Mouse (Mus musculus) MEL (cell line): ENCODE data around the gene Gimap9. TPM values are rescaled to one million over a fixed set of nuclear protein-coding genes. Genes with fewer than 3 reads are reported as not detected.

Experiments
- DNase-seq: peaks from one replicate; pipeline ENCODE4 v3.0.0; 2011; ENCODE audit warnings: low read depth, low spot score
- H3K27ac ChIP-seq: 2 replicates; pipeline ENCODE4 v1.5.1; 2012; ENCODE audit warnings: low read depth, mild to moderate bottlenecking, control low read depth, low read length, moderate library complexity; ENCODE audit not compliant: control insufficient read depth
- H3K27me3 ChIP-seq, 2 experiments: fragments of 150-350 bp in 1 of 2; sonication (generic) in 1 of 2; 2 replicates each; pipeline ENCODE4 v1.6.1; 2012; ENCODE audit warnings: low read length in 2 of 2, mild to moderate bottlenecking in 2 of 2, improper control_type of control experiment in 1 of 2, moderate library complexity in 1 of 2; ENCODE audit not compliant: insufficient read depth in 2 of 2, control insufficient read depth in 1 of 2
- H3K36me3 ChIP-seq, 2 experiments: 2 replicates each; pipeline ENCODE4 v1.6.1; 2012 to 2014; ENCODE audit warnings: low read length in 2 of 2, improper control_type of control experiment in 1 of 2, inconsistent platforms in 1 of 2, mild to moderate bottlenecking in 1 of 2; ENCODE audit not compliant: insufficient read depth in 2 of 2, control insufficient read depth in 1 of 2
- H3K4me1 ChIP-seq, 2 experiments: fragments of 150-350 bp in 1 of 2; sonication (generic) in 1 of 2; 2 replicates each; pipeline ENCODE4 v1.6.1; 2012; ENCODE audit warnings: low read length in 2 of 2, improper control_type of control experiment in 1 of 2, mild to moderate bottlenecking in 1 of 2; ENCODE audit not compliant: insufficient read depth in 2 of 2, control insufficient read depth in 1 of 2
- H3K4me3 ChIP-seq, 2 experiments: fragments of 150-350 bp in 1 of 2; sonication (generic) in 1 of 2; 2 replicates each; pipeline ENCODE4 v1.5.1; 2012; ENCODE audit warnings: low read depth in 2 of 2, low read length in 2 of 2, mild to moderate bottlenecking in 2 of 2, moderate library complexity in 2 of 2, control low read depth in 1 of 2, improper control_type of control experiment in 1 of 2; ENCODE audit not compliant: control insufficient read depth in 1 of 2, insufficient read depth in 1 of 2
- H3K79me2 ChIP-seq: 2 replicates; pipeline ENCODE4 v1.6.1; 2012; ENCODE audit warnings: mild to moderate bottlenecking, low read length, moderate library complexity; ENCODE audit not compliant: control insufficient read depth, poor library complexity, insufficient read depth
- H3K9ac ChIP-seq: 2 replicates; pipeline ENCODE4 v1.6.1; 2012; ENCODE audit warnings: low read depth, mild to moderate bottlenecking, control low read depth, low read length, moderate library complexity; ENCODE audit not compliant: control insufficient read depth, poor library complexity, severe bottlenecking
- H3K9me3 ChIP-seq: fragments of 150-350 bp; sonication (generic); replicated peaks from 2 replicates; pipeline ENCODE4 v1.6.1; 2012; ENCODE audit warnings: mild to moderate bottlenecking, low read length, improper control_type of control experiment, moderate library complexity; ENCODE audit not compliant: insufficient read depth
- CHD1 ChIP-seq: IDR thresholded peaks from 2 replicates; pipeline ENCODE4 v1.6.1; 2012; ENCODE audit warnings: low read depth, mild to moderate bottlenecking, inconsistent platforms, low read length, improper control_type of control experiment
- CHD2 ChIP-seq: IDR thresholded peaks from 2 replicates; pipeline ENCODE4 v1.6.1; 2011; ENCODE audit warnings: low read length, improper control_type of control experiment
- EP300 ChIP-seq, 2 experiments: IDR thresholded peaks; 2 replicates each; pipeline ENCODE4 v1.6.1; 2011; ENCODE audit warnings: improper control_type of control experiment in 2 of 2, low read length in 2 of 2, low read depth in 1 of 2, mild to moderate bottlenecking in 1 of 2
- ETS1 ChIP-seq: IDR thresholded peaks from 2 replicates; pipeline ENCODE4 v1.6.1; 2012; ENCODE audit warnings: low read depth, mild to moderate bottlenecking, inconsistent platforms, low read length, improper control_type of control experiment, moderate library complexity
- GABPA ChIP-seq: IDR thresholded peaks from 2 replicates; pipeline ENCODE4 v1.6.1; 2012; ENCODE audit warnings: low read depth, mild to moderate bottlenecking, inconsistent platforms, low read length, improper control_type of control experiment, moderate library complexity
- MAZ ChIP-seq: IDR thresholded peaks from 2 replicates; pipeline ENCODE4 v1.6.1; 2012; ENCODE audit warnings: low read depth, mild to moderate bottlenecking, inconsistent platforms, low read length, improper control_type of control experiment
- MXI1 ChIP-seq: IDR thresholded peaks from 2 replicates; pipeline ENCODE4 v1.6.1; 2011; ENCODE audit warnings: mild to moderate bottlenecking, low read depth, low read length, improper control_type of control experiment
- MYB ChIP-seq: IDR thresholded peaks from 2 replicates; pipeline ENCODE4 v1.6.1; 2011; ENCODE audit warnings: mild to moderate bottlenecking, low read depth, low read length, improper control_type of control experiment
- RAD21 ChIP-seq: IDR thresholded peaks from 2 replicates; pipeline ENCODE4 v1.6.1; 2011; ENCODE audit warnings: mild to moderate bottlenecking, low read depth, low read length, improper control_type of control experiment
- RCOR1 ChIP-seq: IDR thresholded peaks from 2 replicates; pipeline ENCODE4 v1.6.1; 2012; ENCODE audit warnings: low read depth, mild to moderate bottlenecking, inconsistent platforms, low read length, improper control_type of control experiment
- TBP ChIP-seq: IDR thresholded peaks from 2 replicates; pipeline ENCODE4 v1.8.0; 2011; ENCODE audit warnings: low read depth, low read length, improper control_type of control experiment
- USF2 ChIP-seq, 2 experiments: IDR thresholded peaks; 2 replicates each; pipeline ENCODE4 v1.6.1; 2011 to 2012; ENCODE audit warnings: improper control_type of control experiment in 2 of 2, low read length in 2 of 2, borderline replicate concordance in 1 of 2, inconsistent platforms in 1 of 2, low read depth in 1 of 2, mild to moderate bottlenecking in 1 of 2; ENCODE audit not compliant: insufficient read depth in 1 of 2
- ZC3H11A ChIP-seq: IDR thresholded peaks from 2 replicates; pipeline ENCODE4 v1.6.1; 2012; ENCODE audit warnings: low read depth, mild to moderate bottlenecking, inconsistent platforms, low read length, improper control_type of control experiment
- polyA plus RNA-seq, 2 experiments: library from polyadenylated mRNA; stranded (reverse) in 1 of 2; unstranded in 1 of 2; fragments of >175 nt in 1 of 2; fragments of >200 nt in 1 of 2; gene quantifications; 2 replicates each; pipeline versions ENCODE4 v1.2.1 to v1.2.4; 2012; ENCODE audit warnings: low replicate concordance in 2 of 2, low read depth in 1 of 2; ENCODE audit not compliant: insufficient read length in 2 of 2, insufficient read depth in 1 of 2, missing spikeins in 1 of 2
- total RNA-seq: library from RNA; depleted of rRNA; stranded (reverse); fragments of 300-350 nt; gene quantifications from 2 replicates; pipeline ENCODE4 v1.2.3, GENCODE M21; 2012

Gene Gimap9
- total and polyA plus RNA-seq, 3 experiments: 4.8 to 6.2 TPM; not detected in 1

DNA sequence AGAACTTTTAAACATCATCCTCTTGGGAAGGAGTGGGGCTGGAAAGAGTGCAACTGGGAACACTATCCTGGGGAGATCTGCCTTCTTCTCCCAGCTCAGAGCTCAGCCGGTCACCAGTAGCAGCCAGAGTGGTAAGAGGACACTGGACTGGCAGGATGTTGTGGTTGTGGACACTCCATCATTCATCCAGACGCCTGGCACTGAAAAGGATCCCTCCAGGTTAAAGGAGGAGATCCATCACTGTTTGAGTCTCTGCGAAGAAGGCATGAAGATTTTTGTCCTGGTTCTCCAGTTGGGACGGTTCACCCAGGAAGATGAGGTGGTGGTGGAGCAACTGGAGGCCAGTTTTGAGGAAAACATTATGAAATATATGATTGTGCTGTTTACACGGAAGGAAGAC lies 17.2 kb upstream of the Gimap9 start:
- no peak overlapping the region for H3K27ac ChIP-seq
- H3K9me3 ChIP-seq: no peaks in the 10 kb centered on the region
- H3K27me3 ChIP-seq: no peaks in the 10 kb centered on the region; a peak in 2 of 4 replicates
- H3K4me3 ChIP-seq: no peak overlapping the region
- no peak for TF ChIP-seq MYB
- TF ChIP-seq EP300 (IDR thresholded peaks at IDR 0.05; ENCODE audit: low read depth in 1 of 2, low read length in 2 of 2): no peak
- no peak for TF ChIP-seq CHD2
- TF ChIP-seq USF2 (IDR thresholded peaks at IDR 0.05; ENCODE audit: borderline replicate concordance in 1 of 2, insufficient read depth in 1 of 2, low read depth in 1 of 2, low read length in 2 of 2): no peak
- no peak for TF ChIP-seq MXI1
- no peak for TF ChIP-seq TBP
- TF ChIP-seq CHD1: no peak
- no peak for TF ChIP-seq RAD21
- no peaks in the 10 kb centered on the region for H3K4me1 ChIP-seq
- H3K9ac ChIP-seq: no peak overlapping the region
- DNase-seq: no peak
- H3K79me2 ChIP-seq: no peaks in the 10 kb centered on the region
- no peaks in the 10 kb centered on the region for H3K36me3 ChIP-seq

DNA sequence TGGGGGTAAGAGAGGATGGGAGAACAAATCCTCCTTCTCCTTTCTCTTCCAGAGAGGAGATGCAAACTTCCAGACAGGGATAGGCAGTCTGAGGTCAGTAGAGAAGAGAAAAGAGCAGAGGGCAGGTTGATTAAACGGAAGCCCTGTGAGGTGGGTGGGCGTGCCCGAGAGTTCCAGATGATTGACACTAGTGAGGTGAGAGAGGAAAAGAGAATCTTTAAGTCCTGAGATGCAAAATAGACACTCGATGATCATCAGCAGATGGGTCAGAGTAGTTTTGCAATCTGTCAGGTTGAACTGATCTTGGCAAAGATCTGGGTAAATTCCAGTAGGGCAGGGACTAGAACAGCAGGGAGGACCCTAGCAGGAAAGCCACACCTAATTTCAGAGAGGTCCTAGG lies 11.2 kb upstream of the Gimap9 start:
- DNase-seq: no peak
- Histone ChIP-seq H3K9ac (no peak overlapping the region), H3K36me3 (no peaks in the 10 kb centered on the region), H3K27ac (no peak overlapping the region)
- TF ChIP-seq RAD21 (no peak), ZC3H11A (no peak)
- TF ChIP-seq, all 39 proteins: peak for 0
- no peaks in the 10 kb centered on the region for H3K9me3 ChIP-seq
- H3K79me2 ChIP-seq: no peaks in the 10 kb centered on the region
- no peaks in the 10 kb centered on the region for H3K27me3 ChIP-seq
- H3K4me3 ChIP-seq: no peak overlapping the region
- H3K4me1 ChIP-seq: no peaks in the 10 kb centered on the region

GRCm38 (mm10) chr6:48665471-48665870 lies 10.5 kb upstream of the Gimap9 start:
- no peak for DNase-seq
- H3K4me1 ChIP-seq: no peaks in the 10 kb centered on the region
- H3K9me3 ChIP-seq: no peaks in the 10 kb centered on the region

More at GRCm38 (mm10) chr6:48665471-48665870, 10.5 kb upstream of the Gimap9 start:
- TF ChIP-seq RCOR1 (no peak), RAD21 (no peak), GABPA (no peak), ETS1 (no peak), MAZ (no peak), USF2 (IDR thresholded peaks at IDR 0.05; ENCODE audit: borderline replicate concordance in 1 of 2, insufficient read depth in 1 of 2, low read depth in 1 of 2, low read length in 2 of 2) (no peak)
- Histone ChIP-seq H3K4me3 (no peak overlapping the region), H3K27me3 (no peaks in the 10 kb centered on the region), H3K79me2 (no peaks in the 10 kb centered on the region), H3K36me3 (no peaks in the 10 kb centered on the region), H3K9ac (no peak overlapping the region), H3K27ac (no peak overlapping the region)
